Mouse (Mus musculus) cerebellum, postnatal 10 days (tissue): ENCODE data around the gene Sec61a2.
A peak's percentile ranks its signal among the peaks of the same experiment; 100 is the strongest.

Experiments
- DNase-seq, 2 experiments: peaks; one replicate each; pipeline ENCODE4 v3.0.0; 2021; ENCODE audit warnings: mixed read lengths in 2 of 2

The Sec61a2 gene

GRCm38 (mm10) chr2:5877446-5877845 is 17.8 kb downstream of the Sec61a2 start:
- DNase-seq, result no peak

- no peak for DNase-seq
Measured at GRCm38 (mm10) chr2:5869746-5870145, 25.5 kb downstream of the Sec61a2 start.

DNA sequence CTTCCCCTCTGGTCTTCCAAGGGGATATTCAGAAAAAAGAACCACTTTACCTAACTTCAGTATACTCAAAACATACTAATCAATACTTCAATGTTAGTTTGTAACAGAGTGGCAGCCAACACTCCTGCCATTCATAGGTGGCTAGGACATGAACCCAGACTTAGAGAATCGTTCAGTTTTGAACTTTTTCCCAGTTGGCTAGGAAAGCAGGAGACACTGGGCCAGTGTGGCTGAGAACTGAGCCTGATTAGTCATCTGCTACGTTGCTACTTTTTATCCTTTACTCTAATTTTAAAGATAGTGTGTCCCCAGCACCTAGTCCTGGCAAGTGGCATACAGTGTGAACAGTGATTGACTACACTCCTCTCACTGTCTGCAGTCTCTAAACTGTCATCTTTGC is 27.6 kb downstream of the Sec61a2 start:
- no peak for DNase-seq

DNA sequence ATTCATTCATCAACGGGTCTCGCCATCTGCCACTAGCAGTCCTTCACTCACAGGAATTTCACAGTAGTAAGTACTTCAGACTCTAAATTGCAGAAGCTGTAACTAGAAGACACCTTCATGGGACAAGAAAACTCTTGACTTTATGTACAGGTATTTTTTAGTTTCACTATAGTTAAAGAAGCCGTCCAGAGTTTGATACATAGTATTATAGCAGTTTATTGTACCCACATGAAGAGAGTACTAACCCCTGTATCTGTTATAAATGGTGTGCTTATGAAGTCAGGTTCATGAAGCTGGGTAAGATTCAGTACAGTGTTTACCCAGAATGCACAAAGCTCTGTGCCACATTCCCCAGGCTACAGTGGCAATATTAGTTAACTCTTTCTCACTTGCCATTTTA is 32.4 kb downstream of the Sec61a2 start, which contains the start of gene Gm13199:
Gene Gm13199, minus strand, starts transcription at position 101 of the 400 bp plus-strand sequence.
- no peak for DNase-seq

- no peak for DNase-seq
Measured at GRCm38 (mm10) chr2:5851866-5852265, 43.4 kb downstream of the Sec61a2 start.

- no peak for DNase-seq
Measured at GRCm38 (mm10) chr2:5851116-5851515, 44.1 kb downstream of the Sec61a2 start.

DNA sequence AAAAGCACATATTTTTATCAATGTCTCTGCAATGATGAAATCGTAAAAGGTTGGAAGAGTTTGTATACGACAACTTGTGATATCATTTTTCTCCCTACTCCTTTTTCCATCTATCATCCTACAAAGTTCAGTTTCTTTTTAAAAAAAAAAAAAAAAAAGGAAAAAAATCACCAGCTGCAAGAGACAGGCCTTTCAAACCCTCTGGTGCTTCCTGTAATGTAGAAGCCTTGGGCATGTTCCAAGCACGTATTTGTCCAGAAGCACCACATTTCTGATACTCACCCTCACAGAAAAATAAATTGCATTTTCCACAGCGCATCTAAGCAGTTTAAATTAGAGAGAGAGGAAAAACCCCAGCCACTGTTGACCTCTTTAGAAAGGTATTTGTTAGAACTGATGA is 49.4 kb downstream of the Sec61a2 start:
- peak; percentile 13 to 22 for DNase-seq

DNA sequence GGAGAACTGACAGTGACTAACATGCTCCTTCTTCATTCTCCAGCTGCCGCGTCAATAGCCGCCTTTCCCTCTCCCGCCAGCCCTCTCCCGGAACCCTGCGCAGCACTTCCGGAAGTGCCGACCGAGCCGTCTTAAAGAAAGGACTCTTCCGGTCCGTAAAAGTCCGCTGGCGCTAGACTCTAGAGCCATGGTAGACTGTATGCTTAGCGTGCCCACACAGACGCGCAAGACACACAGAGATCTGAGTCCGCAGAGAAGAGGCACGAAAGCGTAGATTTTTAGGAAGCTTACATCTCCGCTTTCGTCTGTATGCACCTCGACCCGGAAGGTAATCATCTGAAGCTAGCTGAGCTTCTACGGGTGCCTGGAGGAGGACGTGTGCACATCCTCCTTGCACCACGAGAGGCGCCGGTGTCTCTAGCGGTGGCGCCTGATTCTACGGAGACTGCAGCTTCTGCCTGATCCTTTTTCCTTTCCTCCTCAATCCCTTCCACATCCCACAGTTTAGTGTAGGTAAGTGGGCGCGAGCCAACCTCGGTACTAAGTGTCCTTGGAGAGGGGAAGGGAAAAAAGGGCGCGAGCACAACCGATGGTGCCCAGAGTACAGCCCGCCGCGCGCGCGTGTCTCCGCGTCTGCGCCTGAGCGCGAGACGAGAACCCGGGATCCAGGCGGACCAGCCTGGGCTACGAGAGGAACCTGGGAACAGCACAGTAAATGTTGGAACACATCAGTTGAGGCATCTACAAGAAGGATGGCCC is 50.2 kb downstream of the Sec61a2 start, which contains the start of the genes Nudt5 and Cdc123:
Gene Nudt5, plus strand, starts transcription at position 147 of the 759 bp plus-strand sequence.
Gene Cdc123, minus strand, starts transcription at position 292 of the 759 bp plus-strand sequence.
- DNase-seq, result peak; percentile 92 to 93

DNA sequence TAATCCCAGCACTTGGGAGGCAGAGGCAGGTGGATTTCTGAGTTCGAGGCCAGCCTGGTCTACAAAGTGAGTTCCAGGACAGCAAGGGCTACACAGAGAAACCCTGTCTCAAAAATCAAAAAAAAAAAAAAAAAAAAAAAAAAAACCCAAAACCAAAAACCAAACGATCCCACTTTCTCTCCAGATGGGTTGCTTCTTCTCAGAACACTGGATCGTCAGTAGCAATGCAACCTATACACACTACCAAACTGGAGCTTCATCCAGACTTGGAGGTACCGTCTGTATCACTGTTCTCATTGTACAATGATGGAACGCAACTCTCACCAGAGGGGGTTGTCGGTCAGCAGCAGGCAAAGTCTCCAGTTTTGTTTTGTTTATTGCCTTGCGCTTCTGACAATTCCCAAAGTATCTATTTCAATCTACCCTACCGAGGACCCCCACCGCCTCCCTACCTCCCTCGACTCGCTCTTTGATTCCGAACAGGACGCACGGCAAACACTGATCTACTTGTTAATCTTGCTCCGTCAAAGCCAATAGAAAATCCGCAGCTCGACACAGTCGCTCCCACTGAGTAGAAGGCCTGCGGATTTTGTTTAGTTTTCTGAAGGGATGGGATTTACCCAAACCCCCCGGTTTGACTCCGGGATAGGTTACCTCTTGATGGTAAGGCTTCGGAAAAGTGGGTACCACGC is 50.9 kb downstream of the Sec61a2 start:
- DNase-seq, result no peak

DNA sequence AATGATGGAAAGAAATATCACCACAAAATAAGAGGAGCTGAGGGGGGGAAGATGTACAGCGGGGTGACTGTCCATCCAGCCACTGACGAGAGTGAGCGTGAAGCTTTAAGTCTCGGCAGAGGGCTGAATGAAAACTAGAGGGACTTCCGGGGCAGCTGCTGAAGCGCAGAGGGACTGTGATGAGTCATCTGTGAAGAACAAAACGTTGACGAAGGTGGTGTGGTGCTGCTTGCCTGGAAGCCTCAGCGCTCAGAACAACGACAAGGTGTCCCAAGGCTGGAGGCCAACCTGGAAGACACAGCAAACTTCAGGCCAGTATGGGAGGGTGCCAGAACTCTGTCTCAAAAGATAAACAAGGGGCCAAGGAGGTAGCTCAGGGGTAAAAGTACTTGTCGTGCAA is 54.4 kb downstream of the Sec61a2 start:
- no peak for DNase-seq

- DNase-seq, result no peak
Measured at GRCm38 (mm10) chr2:5825265-5825913, 69.8 kb downstream of the Sec61a2 start.

GRCm38 (mm10) chr2:5824685-5825084 is 70.5 kb downstream of the Sec61a2 start:
- no peak for DNase-seq

- DNase-seq, result peak in 1 of 2 experiments; percentile 12
Measured at GRCm38 (mm10) chr2:5824213-5824612, 71.0 kb downstream of the Sec61a2 start.

DNA sequence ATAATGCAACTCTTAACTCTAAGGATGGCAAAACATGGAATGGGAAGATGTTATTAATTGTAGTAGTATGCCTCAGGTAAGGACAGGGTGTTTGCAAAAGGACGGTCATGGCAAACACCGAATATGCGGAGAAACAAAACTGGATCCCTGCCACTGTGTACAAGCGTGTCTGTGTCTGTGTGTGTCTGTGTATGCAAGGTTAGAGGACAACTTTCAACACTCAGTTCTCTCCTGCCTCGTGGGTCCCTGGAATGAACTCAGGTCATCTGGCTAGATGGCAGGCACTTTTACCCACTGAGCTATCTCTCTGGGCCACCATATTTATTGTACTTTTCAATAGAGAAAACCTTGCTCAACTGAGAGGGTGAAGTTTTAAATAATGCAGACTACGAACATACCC is 72.8 kb downstream of the Sec61a2 start:
- DNase-seq, result no peak

DNA sequence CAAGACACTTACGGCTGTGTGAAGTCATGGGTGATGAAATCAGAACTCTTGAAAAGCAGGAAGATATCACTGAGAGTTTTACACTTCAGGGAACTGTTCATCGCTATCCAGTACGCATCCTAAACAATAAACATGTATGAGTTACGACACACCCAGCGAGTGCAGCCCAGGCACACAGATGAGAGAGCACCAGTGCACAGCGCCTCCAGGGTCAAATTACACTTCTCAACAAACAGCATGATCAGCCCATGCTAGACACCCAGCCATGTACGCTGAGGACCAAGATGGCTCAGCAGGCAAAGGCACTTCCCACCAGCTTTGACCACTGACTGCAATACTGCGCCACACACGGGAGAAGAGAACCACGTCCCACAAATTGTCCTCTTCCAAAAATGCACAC is 74.0 kb downstream of the Sec61a2 start:
- no peak for DNase-seq
